Mouse (Mus musculus) ES-E14 (cell line): ENCODE data around the gene Sell.

Experiments used
- CHD2 ChIP-seq: IDR thresholded peaks from 2 replicates; pipeline ENCODE4 v1.6.1; 2014; ENCODE audit warnings: mild to moderate bottlenecking, low read depth, low read length, inconsistent platforms
- HCFC1 ChIP-seq: IDR thresholded peaks from 2 replicates; pipeline ENCODE4 v1.6.1; 2012; ENCODE audit warnings: low read length, inconsistent platforms, borderline replicate concordance; ENCODE audit not compliant: insufficient read depth
- MAFK ChIP-seq: IDR thresholded peaks from 2 replicates; pipeline ENCODE4 v1.6.1; 2014; ENCODE audit warnings: mild to moderate bottlenecking, low read depth, low read length, inconsistent platforms; ENCODE audit not compliant: insufficient read depth
- ZC3H11A ChIP-seq: IDR thresholded peaks from 2 replicates; pipeline ENCODE4 v1.6.1; 2012; ENCODE audit warnings: low read depth, mild to moderate bottlenecking, inconsistent platforms, low read length, borderline replicate concordance
- ZNF384 ChIP-seq: IDR thresholded peaks from 2 replicates; pipeline ENCODE4 v1.6.1; 2012; ENCODE audit warnings: low read depth, low read length, inconsistent platforms

- no peak for TF ChIP-seq ZNF384
- no peak for TF ChIP-seq CHD2
- TF ChIP-seq ZC3H11A = no peak
- no peak for TF ChIP-seq HCFC1
- TF ChIP-seq MAFK = no peak
These were observed 70.8 kb downstream of the Sell start for GRCm38 (mm10) chr1:164132609-164133008.
